In the genomic region with DNA sequence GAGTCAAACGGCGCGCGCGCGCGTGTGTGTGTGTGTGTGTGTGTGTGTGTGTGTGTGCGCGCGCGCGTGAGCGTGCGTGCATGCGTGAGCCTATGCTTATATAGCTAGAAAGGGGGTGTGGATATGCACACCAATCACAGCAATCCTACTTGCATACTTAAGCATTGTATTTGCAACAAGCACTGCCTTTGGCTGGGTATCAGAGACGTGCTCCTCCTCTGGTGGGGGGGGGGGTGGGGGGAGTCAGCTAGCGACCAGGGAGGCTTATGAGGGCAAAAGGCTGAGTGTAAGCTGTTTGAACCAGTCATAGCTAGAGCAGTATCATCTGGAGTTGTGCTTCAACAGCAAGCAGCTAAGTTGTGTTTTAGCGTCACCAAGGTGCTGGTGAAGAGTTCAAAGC, we compare ENCODE assay signal across 21 mouse cellular contexts. TPM values are rescaled to one million over a fixed set of nuclear protein-coding genes. Genes with fewer than 3 reads are reported as not detected.
DNase-seq lines count a peak whose midpoint lies in the region; ATAC-seq and TF ChIP-seq lines count a peak whose summit lies in the region.
"Had no signal": no experiment of that assay in that cellular context is flagged by ENCODE, and none has a peak within 500 bp of the region (broad histone marks: within the 10 kb centered on the region; RNA-seq: fewer than 3 reads in every experiment).

No protein-coding gene starts in this region.

- H3K4me3 ChIP-seq in heart, embryonic 10.5 days: no peak overlapping the region
- H3K4me3 ChIP-seq in heart, adult 2 months: no peak overlapping the region
- peak overlapping the region; percentile 5; the same call in 1 of the 2 replicates for H3K4me3 ChIP-seq in heart, embryonic 16.5 days (ENCODE audit: low read length)
- H3K4me3 ChIP-seq in kidney, embryonic 16.5 days (ENCODE audit: low read length): no peak overlapping the region
- H3K4me3 ChIP-seq: forebrain, embryonic 10.5 days; hindbrain, embryonic 12.5 days; limb, embryonic 13.5 days; liver, embryonic 12.5 days; midbrain, embryonic 12.5 days had no signal

- no peaks in the 10 kb centered on the region for H3K36me3 ChIP-seq in heart, embryonic 10.5 days
- no peaks in the 10 kb centered on the region for H3K36me3 ChIP-seq in heart, adult 2 months (ENCODE audit: control insufficient read depth, insufficient read depth, low read length)
- H3K36me3 ChIP-seq in heart, embryonic 16.5 days (ENCODE audit: control insufficient read depth, insufficient read depth): no peaks in the 10 kb centered on the region
- no peaks in the 10 kb centered on the region for H3K36me3 ChIP-seq in kidney, embryonic 16.5 days (ENCODE audit: insufficient read depth, low read length)
- H3K36me3 ChIP-seq: forebrain, embryonic 10.5 days; hindbrain, embryonic 12.5 days; limb, embryonic 13.5 days; liver, embryonic 12.5 days; midbrain, embryonic 12.5 days had no signal

- no peaks in the 10 kb centered on the region for H3K27me3 ChIP-seq in heart, embryonic 10.5 days (ENCODE audit: insufficient read depth, poor library complexity, severe bottlenecking)
- no peaks in the 10 kb centered on the region for H3K27me3 ChIP-seq in heart, adult 2 months (ENCODE audit: control insufficient read depth, insufficient read depth, low read length)
- H3K27me3 ChIP-seq in heart, embryonic 16.5 days (ENCODE audit: control insufficient read depth, insufficient read depth, low read length): no peaks in the 10 kb centered on the region
- H3K27me3 ChIP-seq in kidney, embryonic 16.5 days (ENCODE audit: insufficient read depth, low read length): no peaks in the 10 kb centered on the region
- H3K27me3 ChIP-seq: hindbrain, embryonic 12.5 days; limb, embryonic 13.5 days; liver, embryonic 12.5 days; midbrain, embryonic 12.5 days had no signal

- 79% methylated on average over 18 of the region's 18 CpGs for WGBS in heart, embryonic 10.5 days
- WGBS in heart, adult 2 months: 76% methylated on average over 15 of the region's 18 CpGs
- 76% methylated on average over 14 of the region's 18 CpGs for WGBS in heart, embryonic 16.5 days
- 60% methylated on average over 18 of the region's 18 CpGs for WGBS in kidney, embryonic 16.5 days

- no peaks in the 10 kb centered on the region for H3K79me2 ChIP-seq in heart, adult 2 months (replicated peaks; ENCODE audit: control insufficient read depth, insufficient read depth, low read length)

- peak; percentile 54 for ATAC-seq in heart, embryonic 16.5 days (replicated peaks; ENCODE audit: extremely low read depth, insufficient read depth, low FRiP score)
- peak; percentile 72 for ATAC-seq in kidney, embryonic 16.5 days (ENCODE audit: low FRiP score, low TSS enrichment)
- ATAC-seq: forebrain, embryonic 16.5 days; liver, embryonic 12.5 days had no signal

- no peak for TF ChIP-seq POLR2A in heart, adult 2 months (IDR thresholded peaks at IDR 0.05; ENCODE audit: insufficient read depth, low read depth, low read length)

- peak overlapping the region; percentile 26; the same call in 1 of the 2 replicates for H3K27ac ChIP-seq in heart, embryonic 10.5 days
- H3K27ac ChIP-seq in heart, adult 2 months: no peak overlapping the region
- peak overlapping the region; percentile 85 for H3K27ac ChIP-seq in heart, embryonic 16.5 days (ENCODE audit: low read length)
- H3K27ac ChIP-seq in kidney, embryonic 16.5 days (ENCODE audit: low read length): no peak overlapping the region
- H3K27ac ChIP-seq: forebrain, embryonic 10.5 days; hindbrain, embryonic 12.5 days; limb, embryonic 13.5 days; liver, embryonic 12.5 days; midbrain, embryonic 12.5 days had no signal

- H3K9ac ChIP-seq in heart, adult 2 months (ENCODE audit: low read depth, low read length): no peak overlapping the region
- H3K9ac ChIP-seq in heart, embryonic 16.5 days (ENCODE audit: low read length): no peak overlapping the region
- no peak overlapping the region for H3K9ac ChIP-seq in kidney, embryonic 16.5 days (replicated peaks; ENCODE audit: low read length)
- H3K9ac ChIP-seq: hindbrain, embryonic 12.5 days; limb, embryonic 13.5 days; liver, embryonic 12.5 days; midbrain, embryonic 12.5 days had no signal

- 0 out of 2 replicates have a peak, but pooled peaks cover 2% of the 10 kb centered on the region for H3K9me3 ChIP-seq in heart, embryonic 10.5 days
- H3K9me3 ChIP-seq in heart, embryonic 16.5 days (replicated peaks; ENCODE audit: control insufficient read depth, low read length): no peaks in the 10 kb centered on the region; the same call in 1 of the 2 replicates
- no peaks in the 10 kb centered on the region for H3K9me3 ChIP-seq in kidney, embryonic 16.5 days (ENCODE audit: low read length)
- H3K9me3 ChIP-seq: forebrain, embryonic 10.5 days; hindbrain, embryonic 12.5 days; limb, embryonic 13.5 days; liver, embryonic 12.5 days had no signal

- intact Hi-C loops in heart, adult 2 months (cut with DNase I): no loop called here

- H3K4me1 ChIP-seq in heart, embryonic 10.5 days: peaks cover 23% of the 10 kb centered on the region
- H3K4me1 ChIP-seq in heart, adult 2 months (ENCODE audit: control insufficient read depth, insufficient read depth, low read length): no peaks in the 10 kb centered on the region; the same call in 1 of the 2 replicates
- peaks cover 12% of the 10 kb centered on the region for H3K4me1 ChIP-seq in heart, embryonic 16.5 days (ENCODE audit: control insufficient read depth, insufficient read depth, low read length)
- peaks cover 5% of the 10 kb centered on the region; the same call in 1 of the 2 replicates for H3K4me1 ChIP-seq in kidney, embryonic 16.5 days (ENCODE audit: insufficient read depth, low read length)
- H3K4me1 ChIP-seq: forebrain, embryonic 10.5 days; hindbrain, embryonic 12.5 days; liver, embryonic 12.5 days; midbrain, embryonic 12.5 days had no signal

- no peak for DNase-seq in heart, embryonic 10.5 days (ENCODE audit: low spot score)
- no peak for DNase-seq in heart, adult 2 months
- DNase-seq in heart, adult 8-10 months (ENCODE audit: low spot score): no peak
- no peak for DNase-seq in kidney, adult 8-10 months
- DNase-seq in retina, postnatal 1 day: peak; percentile 21
- no peak for DNase-seq in retina, embryonic 14.5 days (ENCODE audit: low spot score)
- DNase-seq: adrenal gland, postnatal 10 days; cerebellum, adult 18-20 months; cerebellum, postnatal 14 days; gastrocnemius, postnatal 10 days; lung, adult 2 months; right cerebral cortex, postnatal 14 days; thymus, postnatal 14 days had no signal

- no peak for TF ChIP-seq EP300 in heart, adult 2 months (IDR thresholded peaks at IDR 0.05; ENCODE audit: insufficient read depth, low read depth, low read length)

- no peak for TF ChIP-seq CTCF in heart, adult 2 months (IDR thresholded peaks at IDR 0.05)

- peak overlapping the region; percentile 43 for H3K4me2 ChIP-seq in heart, embryonic 16.5 days (ENCODE audit: low read depth, low read length)
- no peak overlapping the region for H3K4me2 ChIP-seq in kidney, embryonic 16.5 days (replicated peaks; ENCODE audit: low read depth, low read length)
- H3K4me2 ChIP-seq: hindbrain, embryonic 12.5 days; limb, embryonic 13.5 days; liver, embryonic 12.5 days; midbrain, embryonic 12.5 days had no signal

RNA-seq across cellular contexts. Expression of gene Fam20c, which starts 20.3 kb away (rescaled TPM):
- polyA plus RNA-seq in heart, embryonic 10.5 days (2016; fragmentation: Nextera tagmentation; extraction: Ambion mirVana): 2.4 and 4.9 TPM in 2 replicates
- total RNA-seq in heart, adult 2 months (2021): 10 to 100 TPM; 11.3 to 14.7 TPM
- 10.0 and 11.0 TPM in 2 replicates for polyA plus RNA-seq in heart, adult 2 months (2012; rRNA removed)
- 5.4 and 5.6 TPM in 2 replicates for polyA plus RNA-seq in heart, embryonic 16.5 days (2015; fragmentation: Nextera tagmentation; extraction: Ambion mirVana)
- total RNA-seq in heart, adult 8-10 months (2022): 10 to 100 TPM; 11.6 to 16.9 (median 14.3) TPM
- 18.2 and 20.8 TPM in 2 replicates for polyA plus RNA-seq in kidney, embryonic 16.5 days (2015; fragmentation: Nextera tagmentation; extraction: Ambion mirVana)

Comparison
In these comparisons a context has a peak if more than half of its experiments do, and no peak if none do; other contexts are left out.
1. H3K27ac ChIP-seq: peak in heart, embryonic 10.5 days (single experiment) and heart, embryonic 16.5 days (single experiment); none in heart, adult 2 months (single experiment) and kidney, embryonic 16.5 days (single experiment).